Mouse (Mus musculus): Measurements from ENCODE around the gene Itm2b.

Gene Itm2b

DNA sequence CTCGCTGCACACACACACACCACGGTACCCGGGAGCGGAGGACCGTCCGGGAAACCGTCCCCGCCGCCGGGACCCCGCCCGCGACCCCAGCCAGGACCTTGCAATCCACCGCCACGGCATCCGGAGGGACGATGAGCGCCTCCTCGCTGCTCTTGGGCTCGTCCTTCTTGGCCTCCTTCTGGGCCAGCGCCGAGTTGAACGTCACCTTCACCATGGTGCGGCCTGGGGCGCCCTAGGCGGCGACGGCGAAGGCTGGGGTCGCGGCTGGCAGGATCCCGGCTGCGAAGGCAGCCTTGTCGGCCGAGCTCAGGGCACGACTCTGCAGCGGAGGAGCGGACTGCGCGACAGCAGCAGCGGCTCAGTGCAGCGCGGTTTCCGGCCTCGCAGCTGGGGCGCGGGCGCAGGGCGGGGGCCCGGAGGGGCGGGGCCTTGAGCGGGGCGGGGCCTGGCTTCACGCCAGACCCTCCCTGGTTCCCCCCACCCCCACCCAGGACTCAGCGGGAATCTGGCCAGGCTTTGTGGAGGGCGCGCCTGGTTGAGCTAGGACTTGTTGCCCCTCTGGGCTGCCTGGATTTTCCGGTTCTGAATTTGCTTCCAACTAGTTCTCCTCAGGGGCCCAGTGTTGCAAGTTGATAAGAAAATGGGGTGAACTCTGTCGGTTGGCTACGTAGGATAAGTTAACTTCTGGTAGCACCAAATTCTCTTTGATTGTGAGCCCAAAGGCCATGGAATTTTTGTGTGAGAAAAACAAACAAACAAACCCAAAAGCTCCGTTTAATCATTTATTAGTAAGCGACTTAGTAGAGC is at the start of gene Itm2b:
Gene Itm2b, minus strand, starts transcription at position 377 of the 807 bp plus-strand sequence.
- in situ Hi-C loops (cut with MboI; ENCODE audit: low sequenced_read_pairs), result no loop called here

DNA sequence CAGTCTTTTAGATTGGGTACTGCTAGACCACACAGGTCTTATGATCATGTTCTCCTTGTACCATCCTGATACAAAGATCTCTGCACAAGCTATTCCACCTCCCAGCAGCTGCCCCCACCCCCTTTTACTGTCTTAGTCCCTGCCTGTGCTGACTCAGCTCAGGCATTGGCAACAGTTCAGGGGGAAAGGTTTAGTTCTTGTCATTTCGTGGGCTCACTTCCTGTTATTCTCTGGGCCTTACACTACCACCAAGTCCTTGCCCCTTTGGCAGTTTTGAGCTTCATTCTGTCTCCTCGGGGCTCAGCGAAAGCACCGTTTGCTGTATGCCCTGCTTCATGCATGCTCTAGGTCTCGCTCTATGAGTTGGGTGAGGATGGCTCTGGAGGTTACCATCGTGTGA is 48.4 kb upstream of the Itm2b start:
- in situ Hi-C loops (cut with MboI; ENCODE audit: low sequenced_read_pairs), result no loop called here

GRCm38 (mm10) chr14:73430571-73430970 is 45.5 kb upstream of the Itm2b start:
- in situ Hi-C loops (cut with MboI; ENCODE audit: low sequenced_read_pairs), result no loop called here

- in situ Hi-C loops (cut with MboI; ENCODE audit: low sequenced_read_pairs), result no loop called here
These were observed 40.5 kb upstream of the Itm2b start for GRCm38 (mm10) chr14:73425571-73426041.

DNA sequence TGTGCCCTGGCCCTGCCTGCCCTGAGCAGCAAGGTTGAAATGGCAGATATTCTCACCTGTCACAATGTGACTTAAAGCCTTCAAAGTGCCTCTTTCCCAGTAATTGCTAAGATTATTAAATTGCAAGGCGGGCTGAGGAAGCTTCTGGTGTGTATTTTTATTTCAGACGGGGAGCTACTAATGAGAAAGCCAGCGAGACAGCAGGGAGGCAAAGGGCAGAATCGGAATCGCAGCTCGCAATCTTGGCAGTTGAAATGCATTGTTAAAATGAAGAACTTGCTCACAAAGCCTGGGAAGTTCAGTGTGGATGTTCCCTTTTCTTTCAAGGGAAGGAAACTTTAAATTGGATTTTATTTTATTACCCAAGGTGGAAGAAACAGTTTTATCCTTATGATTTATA is 39.9 kb upstream of the Itm2b start:
- in situ Hi-C loops (cut with MboI; ENCODE audit: low sequenced_read_pairs), result no loop called here

GRCm38 (mm10) chr14:73423542-73423941 is 38.5 kb upstream of the Itm2b start:
- in situ Hi-C loops (cut with MboI; ENCODE audit: low sequenced_read_pairs), result no loop called here

DNA sequence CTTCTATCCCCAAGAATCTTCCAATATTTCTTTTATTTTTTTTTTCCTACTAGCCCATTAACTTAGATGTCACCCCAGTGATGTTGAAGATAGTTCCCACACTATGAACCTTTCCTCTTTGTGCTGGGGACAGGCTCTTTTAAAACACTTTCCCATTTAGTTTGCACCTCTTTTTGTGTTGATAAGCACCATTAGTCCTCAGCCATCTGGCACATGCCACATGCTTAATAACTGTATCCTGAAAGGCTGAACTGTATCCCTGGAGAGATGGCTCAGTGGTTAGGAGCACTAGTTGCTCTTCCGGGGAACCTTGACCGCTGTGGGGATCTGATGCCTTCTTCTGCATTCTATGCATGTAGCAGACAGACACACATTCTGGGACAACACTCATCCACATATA is 37.5 kb upstream of the Itm2b start:
- in situ Hi-C loops (cut with MboI; ENCODE audit: low sequenced_read_pairs), result no loop called here

DNA sequence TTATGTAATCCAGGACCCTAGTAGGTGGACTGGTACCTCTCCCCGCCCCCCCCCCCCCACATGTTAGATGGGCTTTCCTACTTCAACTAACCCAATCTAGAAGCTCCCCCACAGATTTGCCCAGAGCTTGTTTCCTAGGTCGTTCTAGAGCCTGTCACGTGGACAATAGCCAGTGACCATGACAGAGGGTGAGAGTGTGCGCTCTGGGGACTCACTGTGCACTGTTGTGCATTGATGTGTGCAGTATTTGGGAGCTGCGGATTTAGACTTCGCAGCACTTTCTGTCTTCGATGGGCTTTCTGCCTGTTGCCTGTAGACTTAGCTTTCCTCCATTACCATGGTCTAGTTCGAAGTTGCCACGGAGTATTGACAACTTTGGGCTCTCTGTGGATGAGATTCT is 36.5 kb upstream of the Itm2b start:
- in situ Hi-C loops (cut with MboI; ENCODE audit: low sequenced_read_pairs), result no loop called here

DNA sequence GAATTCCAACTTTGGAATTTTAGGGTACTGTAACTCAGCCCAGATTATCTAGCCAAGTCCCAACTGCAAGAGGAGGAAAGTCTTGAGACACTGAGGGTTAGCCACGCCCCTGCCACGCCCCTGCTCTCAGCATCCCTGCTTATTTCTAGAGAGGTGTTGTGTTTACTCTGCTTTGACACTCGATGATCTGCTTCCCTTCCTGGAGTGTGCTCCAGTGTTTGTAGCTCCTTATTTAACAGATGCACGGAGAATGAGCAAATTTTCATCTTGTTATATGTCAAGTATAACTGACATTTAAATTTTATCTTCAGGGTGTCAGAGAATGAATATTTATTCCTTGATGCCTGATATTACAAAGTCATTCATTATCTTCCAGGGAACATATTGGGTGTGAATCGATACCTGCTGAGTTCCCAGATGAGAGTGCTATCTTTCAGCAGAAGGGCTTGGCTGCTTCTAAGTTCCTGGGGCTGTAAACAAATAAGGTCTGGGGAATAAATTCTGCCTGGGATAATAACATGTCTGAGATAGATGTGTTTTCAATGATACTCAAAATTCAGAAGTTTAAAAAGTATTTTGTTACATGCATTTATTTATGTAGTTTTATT is 35.2 kb upstream of the Itm2b start:
- in situ Hi-C loops (cut with MboI; ENCODE audit: low sequenced_read_pairs), result no loop called here

GRCm38 (mm10) chr14:73416511-73416910 is 31.4 kb upstream of the Itm2b start:
- in situ Hi-C loops (cut with MboI; ENCODE audit: low sequenced_read_pairs), result no loop called here

DNA sequence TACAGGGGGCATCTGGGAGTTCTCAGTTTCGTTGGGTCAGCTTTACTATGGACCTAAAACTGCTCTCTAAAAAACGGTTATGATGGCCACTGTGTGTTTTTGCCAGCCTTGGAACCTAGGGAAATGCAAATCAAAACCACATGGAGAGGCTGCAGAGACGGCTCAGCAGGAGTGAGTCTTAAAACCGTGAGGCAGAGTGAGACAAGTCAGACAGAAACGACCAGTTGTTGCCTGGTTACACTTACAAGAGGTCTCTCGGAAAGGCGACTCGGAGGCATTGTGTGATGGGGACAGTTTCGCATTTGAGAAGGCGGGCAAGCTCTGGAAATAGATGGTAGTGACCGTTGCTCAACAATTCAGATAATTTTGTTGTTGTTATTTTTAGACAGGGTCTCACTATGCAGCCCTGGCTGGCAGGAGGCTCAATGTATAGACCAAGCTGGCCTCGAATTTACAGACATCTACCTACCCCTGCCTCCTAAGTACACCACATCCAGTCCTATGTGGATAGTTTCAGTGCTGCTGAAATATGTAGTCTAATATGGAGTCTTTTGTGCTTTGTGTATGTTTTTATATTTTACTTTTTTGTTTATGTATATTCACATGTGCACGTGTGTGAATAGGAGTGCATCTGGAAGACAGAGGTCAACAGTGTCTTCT is 30.4 kb upstream of the Itm2b start:
- in situ Hi-C loops (cut with MboI; ENCODE audit: low sequenced_read_pairs), result no loop called here

- in situ Hi-C loops (cut with MboI; ENCODE audit: low sequenced_read_pairs), result no loop called here
These were observed 26.6 kb upstream of the Itm2b start for GRCm38 (mm10) chr14:73411729-73412128.

DNA sequence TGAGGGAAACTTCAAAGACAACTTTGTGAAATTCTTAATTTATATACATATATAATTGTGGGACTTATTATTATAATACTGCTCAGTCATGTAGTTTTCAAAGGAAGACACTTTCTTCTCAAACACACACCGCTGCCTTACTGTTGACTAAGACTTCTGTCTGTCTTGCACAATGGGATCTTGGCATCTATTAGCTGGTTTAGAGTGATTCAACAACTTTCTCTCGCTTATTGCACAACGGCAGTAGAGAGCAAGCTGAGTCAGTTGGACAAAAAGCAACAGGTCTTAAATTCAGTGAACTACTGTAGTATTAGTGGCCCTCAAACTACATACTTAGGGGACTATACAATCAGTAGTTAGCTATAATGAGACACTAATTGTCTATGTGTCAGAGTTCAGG is 25.0 kb upstream of the Itm2b start:
- in situ Hi-C loops (cut with MboI; ENCODE audit: low sequenced_read_pairs), result no loop called here

DNA sequence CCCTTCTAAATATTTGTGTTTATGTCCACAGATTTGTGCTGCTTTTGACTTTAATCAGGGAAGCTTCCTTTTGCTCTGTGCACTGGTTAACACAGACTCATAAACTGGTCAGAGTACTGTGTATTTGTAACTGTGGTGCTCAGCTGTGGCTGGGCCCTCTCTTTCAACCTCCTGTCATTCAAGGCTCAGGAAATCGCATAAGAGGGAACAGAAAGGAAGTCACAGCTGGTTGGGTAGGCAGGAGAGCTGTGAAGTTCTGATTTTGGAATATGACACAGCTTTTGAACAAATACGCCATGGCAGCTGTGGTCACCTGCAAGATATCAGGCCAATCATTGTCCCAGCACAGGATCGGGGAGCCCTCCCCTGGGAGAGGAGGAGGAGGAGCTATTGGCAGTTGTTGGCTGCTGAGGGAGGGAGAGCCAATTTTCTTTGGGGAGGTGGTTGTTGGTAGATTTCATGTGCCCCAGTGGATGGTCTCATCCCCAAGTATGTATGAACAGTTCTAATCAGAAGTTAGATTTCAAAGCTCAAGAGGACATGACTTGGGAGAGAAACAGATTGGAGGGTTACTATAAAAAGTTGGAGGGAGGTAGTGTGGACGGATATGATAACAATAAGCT is 23.2 kb upstream of the Itm2b start:
- in situ Hi-C loops (cut with MboI; ENCODE audit: low sequenced_read_pairs), result no loop called here

- in situ Hi-C loops (cut with MboI; ENCODE audit: low sequenced_read_pairs), result no loop called here
These were observed 18.9 kb upstream of the Itm2b start for GRCm38 (mm10) chr14:73404016-73404415.

DNA sequence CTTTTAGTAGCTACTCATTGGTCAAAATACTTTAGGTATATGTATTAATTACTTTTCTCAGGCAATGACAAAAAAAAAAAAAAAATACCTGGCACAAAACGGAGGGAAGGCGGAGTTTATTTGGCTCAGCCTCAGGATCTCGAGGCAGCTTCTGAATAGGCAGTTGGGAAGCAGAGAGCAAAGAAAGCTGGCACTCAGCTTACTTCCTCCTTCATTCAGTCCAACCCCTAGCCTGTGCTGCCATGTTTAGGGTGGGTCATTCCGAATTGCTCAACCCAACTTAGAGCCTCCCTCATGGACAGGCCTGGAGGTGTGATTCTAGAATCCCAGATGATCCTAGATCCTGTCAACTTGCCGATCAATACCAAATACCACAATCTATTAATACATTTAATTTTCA is 18.3 kb upstream of the Itm2b start:
- in situ Hi-C loops (cut with MboI; ENCODE audit: low sequenced_read_pairs), result no loop called here

DNA sequence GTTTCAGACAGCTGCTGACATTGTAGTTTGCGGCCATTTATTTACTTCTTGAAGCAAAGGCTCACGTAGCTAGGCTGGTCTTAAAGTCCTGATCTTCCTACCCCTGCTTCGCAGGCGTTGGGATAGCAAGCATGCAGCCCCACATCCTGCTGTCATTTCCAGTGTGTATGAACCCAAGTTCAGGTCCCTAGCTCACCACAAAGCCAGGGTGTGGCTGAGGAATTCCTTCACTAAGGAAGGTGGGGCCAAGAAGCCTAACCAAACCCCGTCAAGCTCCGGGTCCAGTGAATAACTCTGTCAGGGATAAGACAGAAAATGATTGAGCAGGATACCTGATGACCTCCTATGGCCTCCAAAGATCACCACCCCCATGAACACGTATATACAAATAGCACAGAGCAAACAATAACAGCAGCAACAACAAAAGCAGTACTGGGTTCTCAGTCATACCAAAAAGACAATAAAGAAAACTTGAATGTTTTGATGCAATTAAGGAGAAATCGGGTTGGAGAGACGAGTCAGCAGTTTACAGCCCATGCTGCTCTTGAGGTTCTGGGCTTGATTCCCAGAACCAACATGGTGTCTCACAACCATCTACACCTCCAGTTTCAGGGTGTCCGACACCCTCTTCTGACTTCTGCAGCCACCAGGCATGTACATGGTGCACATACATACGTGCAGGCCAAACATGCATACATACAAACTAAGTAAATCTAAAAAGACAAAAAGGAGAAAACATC is 17.4 kb upstream of the Itm2b start:
- in situ Hi-C loops (cut with MboI; ENCODE audit: low sequenced_read_pairs), result no loop called here

- in situ Hi-C loops (cut with MboI; ENCODE audit: low sequenced_read_pairs), result no loop called here
These were observed 16.3 kb upstream of the Itm2b start for GRCm38 (mm10) chr14:73401408-73401807.

GRCm38 (mm10) chr14:73399866-73400618 is 15.0 kb upstream of the Itm2b start:
- in situ Hi-C loops (cut with MboI; ENCODE audit: low sequenced_read_pairs), result no loop called here

DNA sequence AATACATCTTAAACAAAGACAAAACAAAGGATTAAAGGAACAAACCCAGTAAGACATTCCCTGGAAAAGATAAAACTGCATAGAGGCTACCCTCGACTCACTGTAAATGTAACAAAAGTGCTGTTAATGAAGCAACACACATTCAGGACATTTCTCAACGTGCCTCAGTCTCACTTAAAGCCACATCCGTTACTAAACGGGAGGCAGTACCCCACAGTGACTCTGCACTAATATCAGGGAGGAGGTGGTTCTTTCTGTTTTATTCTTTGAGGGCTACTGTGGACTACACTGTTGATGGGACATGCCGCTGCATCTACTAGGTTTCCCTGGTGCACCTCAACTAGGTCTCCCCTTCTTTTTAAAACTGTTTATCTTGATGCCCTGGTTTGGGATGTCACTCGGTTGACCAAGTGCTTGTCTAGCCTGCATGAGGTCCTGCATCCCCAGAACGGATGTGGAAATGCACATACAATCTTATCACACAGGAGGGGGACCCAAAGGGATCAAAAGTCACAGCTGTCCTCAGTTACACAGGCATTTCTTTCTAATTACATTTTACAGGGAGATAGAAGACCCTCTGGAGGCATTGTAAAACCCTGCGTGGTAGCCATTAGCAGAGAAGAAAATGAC is 13.4 kb upstream of the Itm2b start:
- in situ Hi-C loops (cut with MboI; ENCODE audit: low sequenced_read_pairs), result no loop called here
